In the genomic region with DNA sequence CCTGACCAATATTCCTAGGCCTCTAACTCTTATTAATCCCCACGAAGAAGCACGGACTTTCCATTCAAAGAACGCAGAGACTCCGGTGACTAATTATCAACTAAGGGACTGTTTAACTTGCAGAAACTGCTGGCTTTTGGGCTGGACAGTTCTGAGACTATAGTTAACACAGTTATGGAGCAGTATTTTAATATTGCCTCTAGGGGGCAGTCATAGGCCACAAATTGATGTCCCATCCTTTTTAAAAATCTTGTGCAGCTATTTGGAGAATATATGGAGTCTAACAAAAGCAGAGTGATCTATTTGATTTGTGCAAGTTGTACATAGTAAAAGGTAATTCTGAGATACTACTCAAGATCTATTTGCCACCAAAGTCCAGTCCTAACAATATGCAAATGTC, we compare ENCODE assay signal across 8 mouse cellular contexts. TPM values are rescaled to one million over a fixed set of nuclear protein-coding genes. Genes with fewer than 3 reads are reported as not detected.
A peak's percentile ranks its signal among the peaks of the same experiment; 100 is the strongest.
DNase-seq lines count a peak whose midpoint lies in the region; ATAC-seq and TF ChIP-seq lines count a peak whose summit lies in the region.
"Had no signal": no experiment of that assay in that cellular context is flagged by ENCODE, and none has a peak within 500 bp of the region (broad histone marks: within the 10 kb centered on the region; RNA-seq: fewer than 3 reads in every experiment).

No protein-coding gene starts in this region.

- H3K4me1 ChIP-seq in kidney, embryonic 14.5 days (ENCODE audit: control insufficient read depth, insufficient read depth, low read length): no peaks in the 10 kb centered on the region
- no peaks in the 10 kb centered on the region for H3K4me1 ChIP-seq in E14TG2a.4 (replicated peaks; ENCODE audit: low read depth, low read length)

- 31% methylated on average over 4 of the region's 4 CpGs for WGBS in kidney, embryonic 14.5 days

- H3K9me3 ChIP-seq in kidney, embryonic 14.5 days (ENCODE audit: control insufficient read depth, low read length): 0 out of 2 replicates have a peak, but pooled peaks cover 2% of the 10 kb centered on the region
- no peaks in the 10 kb centered on the region for H3K9me3 ChIP-seq in E14TG2a.4 (ENCODE audit: low read length)

- peak; percentile 63 for TF ChIP-seq CTCF in E14TG2a.4 (conservative IDR thresholded peaks at IDR 0.05; ENCODE audit: low read length)

- H3K27me3 ChIP-seq in kidney, embryonic 14.5 days (ENCODE audit: control insufficient read depth, insufficient read depth, low read length): no peaks in the 10 kb centered on the region; the same call in 1 of the 2 replicates
- 0 out of 2 replicates have a peak, but pooled peaks cover 4% of the 10 kb centered on the region for H3K27me3 ChIP-seq in E14TG2a.4 (ENCODE audit: insufficient read depth, low read length)

- no peak overlapping the region for H3K9ac ChIP-seq in kidney, embryonic 14.5 days (ENCODE audit: low read depth, low read length)

- H3K4me2 ChIP-seq in kidney, embryonic 14.5 days (replicated peaks; ENCODE audit: low read depth, low read length): no peak overlapping the region

- H3K36me3 ChIP-seq in kidney, embryonic 14.5 days (ENCODE audit: control insufficient read depth, insufficient read depth, low read length): no peaks in the 10 kb centered on the region
- no peaks in the 10 kb centered on the region for H3K36me3 ChIP-seq in E14TG2a.4 (ENCODE audit: insufficient read depth, low read length)

- peak; percentile 5 for DNase-seq in kidney, adult 11 months
- peak; percentile 73 for DNase-seq in 416B (ENCODE audit: low read depth)
- peak; percentile 14 to 41 for DNase-seq in cerebellum, postnatal 25 days
- DNase-seq in kidney, postnatal 10 days: peak; percentile 29
- no peak for DNase-seq in spleen, postnatal 4 days (ENCODE audit: low spot score in 2 of 2)

- no peak overlapping the region for H3K4me3 ChIP-seq in kidney, embryonic 14.5 days (ENCODE audit: low read length)
- H3K4me3 ChIP-seq in E14TG2a.4 (replicated peaks; ENCODE audit: low read length): no peak overlapping the region
- H3K4me3 ChIP-seq: erythroblast, embryonic 14.5 days had no signal

- no peak for ATAC-seq in kidney, embryonic 14.5 days (ENCODE audit: low FRiP score, low TSS enrichment)

- H3K27ac ChIP-seq in kidney, embryonic 14.5 days (ENCODE audit: low read depth, low read length): no peak overlapping the region

RNA-seq across cellular contexts. Expression of a gene that starts 15.3 kb away (rescaled TPM):
- 110 and 138 TPM in 2 replicates for polyA plus RNA-seq in kidney, embryonic 14.5 days (2014; fragmentation: Nextera tagmentation; extraction: Ambion mirVana)

RNA-seq across cellular contexts. Expression of a gene that starts 28.0 kb away (rescaled TPM):
- 0.83 and 1.0 TPM in 2 replicates for polyA plus RNA-seq in kidney, embryonic 14.5 days (2014; fragmentation: Nextera tagmentation; extraction: Ambion mirVana)
- polyA plus RNA-seq: erythroblast, embryonic 14.5 days had no signal

RNA-seq across cellular contexts. Expression of a gene that starts 38.9 kb away (rescaled TPM):
- polyA plus RNA-seq in kidney, embryonic 14.5 days (2014; fragmentation: Nextera tagmentation; extraction: Ambion mirVana): 0.45 TPM in 1 of 2 replicates, not detected in the other
- polyA plus RNA-seq: erythroblast, embryonic 14.5 days had no signal

RNA-seq across cellular contexts. Expression of a gene that starts 46.3 kb away (rescaled TPM):
- 0.16 TPM in 1 of 2 replicates, not detected in the other for polyA plus RNA-seq in kidney, embryonic 14.5 days (2014; fragmentation: Nextera tagmentation; extraction: Ambion mirVana)
- polyA plus RNA-seq: erythroblast, embryonic 14.5 days had no signal

RNA-seq across cellular contexts. Expression of a gene that starts 50.0 kb away (rescaled TPM):
- polyA plus RNA-seq in kidney, embryonic 14.5 days (2014; fragmentation: Nextera tagmentation; extraction: Ambion mirVana): 0.16 and 0.41 TPM in 2 replicates
- polyA plus RNA-seq: erythroblast, embryonic 14.5 days had no signal

Comparison
In these comparisons a context has a peak if more than half of its experiments do, and no peak if none do; other contexts are left out.
1. DNase-seq: peak in kidney, adult 11 months (single experiment), 416B (single experiment), cerebellum, postnatal 25 days (2 of 2) and kidney, postnatal 10 days (single experiment); none in spleen, postnatal 4 days (0 of 2).